ENCODE assay signal across 9 mouse cellular contexts in the genomic region with DNA sequence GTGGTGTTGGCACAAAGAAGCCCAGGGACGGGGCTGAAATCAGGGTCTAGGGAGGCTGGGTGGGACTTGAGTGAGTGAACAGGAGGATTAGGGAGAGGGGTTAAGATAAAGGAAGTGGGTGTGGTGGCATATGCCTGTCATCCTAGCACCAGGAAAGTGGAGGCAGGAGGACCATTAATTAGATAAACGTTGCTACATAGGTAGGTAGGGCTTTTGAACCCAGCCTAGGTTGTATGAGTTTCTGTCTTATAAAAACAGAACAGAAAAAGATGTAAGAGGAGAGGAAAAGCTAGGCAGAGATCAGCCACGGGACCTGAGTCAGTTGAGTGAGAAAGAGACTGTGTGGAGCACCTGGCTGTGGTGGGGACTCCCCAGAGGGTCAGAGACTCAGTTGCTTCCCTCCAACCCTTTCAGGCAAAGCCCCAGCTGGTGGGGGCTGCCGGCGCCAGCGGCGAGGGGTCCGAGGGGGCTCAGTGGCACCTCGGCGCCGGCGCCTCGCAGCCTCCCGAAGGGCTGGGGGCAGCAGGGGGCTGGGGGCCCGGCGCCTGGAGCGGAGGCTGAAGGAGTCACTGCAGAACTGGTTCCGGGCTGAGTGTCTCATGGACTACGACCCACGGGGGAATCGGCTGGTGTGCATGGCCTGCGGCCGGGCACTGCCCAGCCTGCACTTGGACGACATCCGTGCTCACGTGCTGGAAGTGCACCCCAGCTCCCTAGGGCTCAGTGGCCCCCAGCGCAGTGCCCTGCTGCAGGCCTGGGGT. TPM values are rescaled to one million over a fixed set of nuclear protein-coding genes. Genes with fewer than 3 reads are reported as not detected.
DNase-seq lines count a peak whose midpoint lies in the region; ATAC-seq and TF ChIP-seq lines count a peak whose summit lies in the region.
"Had no signal": no experiment of that assay in that cellular context is flagged by ENCODE, and none has a peak within 500 bp of the region (broad histone marks: within the 10 kb centered on the region; RNA-seq: fewer than 3 reads in every experiment).

No protein-coding gene starts in this region.

- peak overlapping the region; percentile 8; the same call in 1 of the 2 replicates for H3K4me2 ChIP-seq in limb, embryonic 15.5 days

- 52% methylated on average over 27 of the region's 27 CpGs for WGBS in limb, embryonic 15.5 days

- H3K4me1 ChIP-seq in testis, adult 2 months (ENCODE audit: control insufficient read depth, insufficient read depth, low read length) = peaks cover 32% of the 10 kb centered on the region
- peaks cover 73% of the 10 kb centered on the region for H3K4me1 ChIP-seq in limb, embryonic 15.5 days

- no peak overlapping the region for H3K9ac ChIP-seq in limb, embryonic 15.5 days
- H3K9ac ChIP-seq: liver, embryonic 14.5 days had no signal

- DNase-seq in embryo, embryonic 11 days = peak; percentile 22
- no peak for DNase-seq in embryo, embryonic 10 days (ENCODE audit: low spot score)
- no peak for DNase-seq in testis, postnatal 14 days (ENCODE audit: low spot score)
- DNase-seq in thymus, postnatal 4 days = no peak
- DNase-seq in T-cell, adult 2 months (ENCODE audit: low spot score) = no peak
- no peak for DNase-seq in urinary bladder, postnatal 25 days (ENCODE audit: low spot score)

- no peaks in the 10 kb centered on the region for H3K27me3 ChIP-seq in testis, adult 2 months (ENCODE audit: control insufficient read depth, insufficient read depth, low read length)
- H3K27me3 ChIP-seq in limb, embryonic 15.5 days = no peaks in the 10 kb centered on the region

- no peak for TF ChIP-seq CTCF in testis, adult 2 months (IDR thresholded peaks at IDR 0.05; ENCODE audit: control insufficient read depth, insufficient read depth, insufficient replicate concordance, low read depth, low read length)

- no peaks in the 10 kb centered on the region for H3K36me3 ChIP-seq in testis, adult 2 months (ENCODE audit: control insufficient read depth, insufficient read depth, low read length)
- peaks cover 43% of the 10 kb centered on the region for H3K36me3 ChIP-seq in limb, embryonic 15.5 days

- H3K9me3 ChIP-seq in limb, embryonic 15.5 days = no peaks in the 10 kb centered on the region

- no peak for ATAC-seq in limb, embryonic 15.5 days (ENCODE audit: insufficient number of reproducible peaks, low FRiP score, low TSS enrichment, low read depth)

- no peak for TF ChIP-seq POLR2A in testis, adult 2 months (IDR thresholded peaks at IDR 0.05; ENCODE audit: control insufficient read depth, low read depth, low read length)

- H3K27ac ChIP-seq in testis, adult 2 months (ENCODE audit: control insufficient read depth, insufficient read depth, low read depth, low read length) = no peak overlapping the region
- peak overlapping the region; percentile 67 for H3K27ac ChIP-seq in limb, embryonic 15.5 days
- H3K27ac ChIP-seq: liver, embryonic 14.5 days had no signal

- H3K4me3 ChIP-seq in testis, adult 2 months (ENCODE audit: control insufficient read depth, low read depth, low read length) = peak overlapping the region; percentile 7; the same call in 1 of the 2 replicates
- H3K4me3 ChIP-seq in limb, embryonic 15.5 days = no peak overlapping the region

RNA-seq across cellular contexts. Expression of gene 2700081O15Rik, which starts 3.6 kb away (rescaled TPM):
- polyA plus RNA-seq in testis, adult 2 months (2012; rRNA removed) = 1.9 and 2.4 TPM in 2 replicates
- 6.4 and 7.8 TPM in 2 replicates for polyA plus RNA-seq in limb, embryonic 15.5 days (2015; fragmentation: Nextera tagmentation; extraction: Ambion mirVana)

RNA-seq across cellular contexts. Expression of gene Spindoc, which starts 38.2 kb away (rescaled TPM):
- polyA plus RNA-seq in testis, adult 2 months (2012; rRNA removed) = 63.6 and 70.6 TPM in 2 replicates
- 24.8 and 26.0 TPM in 2 replicates for polyA plus RNA-seq in limb, embryonic 15.5 days (2015; fragmentation: Nextera tagmentation; extraction: Ambion mirVana)
